Mouse (Mus musculus) limb, embryonic 14.5 days (tissue): ENCODE data around the gene Vmn2r89. TPM values are rescaled to one million over a fixed set of nuclear protein-coding genes. Genes with fewer than 3 reads are reported as not detected.

Source experiments
- ATAC-seq: fragments of 200-750 bp; cut with Nextera tagmentation; 2 replicates; pipeline ENCODE4 v1.8.0; 2017; ENCODE audit warnings: low read depth, moderate number of reproducible peaks, moderate TSS enrichment; ENCODE audit not compliant: low FRiP score
- DNase-seq: peaks from one replicate; pipeline ENCODE4 v3.0.0-alpha.2; 2015; ENCODE audit warnings: low spot score
- H3K27ac ChIP-seq: fragments of 300-500 bp; sonication (generic); replicated peaks from 2 replicates; pipeline ENCODE4 v1.5.1; 2014; ENCODE audit warnings: low read depth, mild to moderate bottlenecking, low read length, moderate library complexity, mixed read lengths
- H3K27me3 ChIP-seq: fragments of 300-500 bp; sonication (generic); 2 replicates; pipeline ENCODE4 v1.6.1; 2014; ENCODE audit warnings: low read length, mixed read lengths; ENCODE audit not compliant: control insufficient read depth, insufficient read depth
- H3K36me3 ChIP-seq: fragments of 300-500 bp; sonication (generic); 2 replicates; pipeline ENCODE4 v1.6.1; 2014; ENCODE audit warnings: mild to moderate bottlenecking, low read length, moderate library complexity, mixed read lengths; ENCODE audit not compliant: control insufficient read depth, insufficient read depth
- H3K4me1 ChIP-seq: fragments of 300-500 bp; sonication (generic); 2 replicates; pipeline ENCODE4 v1.6.1; 2014; ENCODE audit warnings: antibody characterized with exemption, low read length, mixed read lengths; ENCODE audit not compliant: control insufficient read depth, insufficient read depth
- H3K4me2 ChIP-seq: fragments of 300-500 bp; sonication (generic); replicated peaks from 2 replicates; pipeline ENCODE4 v1.6.1; 2014; ENCODE audit warnings: low read depth, mild to moderate bottlenecking, low read length, moderate library complexity; ENCODE audit not compliant: severe bottlenecking
- H3K4me3 ChIP-seq: fragments of 300-500 bp; sonication (generic); replicated peaks from 2 replicates; pipeline ENCODE4 v1.5.1; 2014; ENCODE audit warnings: low read length
- H3K9ac ChIP-seq: fragments of 300-500 bp; sonication (generic); 2 replicates; pipeline ENCODE4 v1.6.1; 2014; ENCODE audit warnings: mild to moderate bottlenecking, low read depth, low read length, moderate library complexity; ENCODE audit not compliant: severe bottlenecking
- H3K9me3 ChIP-seq: fragments of 300-500 bp; sonication (generic); 2 replicates; pipeline ENCODE4 v1.6.1; 2016; ENCODE audit warnings: low read length; ENCODE audit not compliant: control insufficient read depth
- POLR2A ChIP-seq: fragments of 200-500 bp; IDR thresholded peaks from 2 replicates; pipeline ENCODE4 v1.8.0; 2012; ENCODE audit warnings: inconsistent platforms, mild to moderate bottlenecking, moderate library complexity, borderline replicate concordance; ENCODE audit not compliant: insufficient read depth, insufficient read length; ENCODE audit errors: extremely low read depth
- WGBS: fragments of 180-500 bp; shearing (Covaris S2); extraction: QIAGEN DNeasy Blood & Tissue Kit; methylation state at CpG from one replicate; pipeline ENCODE4 v1.1.7; 2014; 5-methylcytosine and 5-hydroxymethylcytosine counted together
- polyA plus RNA-seq, 2 experiments: library from polyadenylated mRNA; depleted of rRNA in 1 of 2; stranded (reverse) in 1 of 2; unstranded in 1 of 2; fragments of >200 nt; fragmentation: Nextera tagmentation in 1 of 2; extraction: Ambion mirVana in 1 of 2; gene quantifications; 2 replicates each; pipeline versions ENCODE4 v1.2.1 to v1.2.3; 2012 to 2014

The Vmn2r89 gene
- polyA plus RNA-seq, 2 experiments = not detected

DNA sequence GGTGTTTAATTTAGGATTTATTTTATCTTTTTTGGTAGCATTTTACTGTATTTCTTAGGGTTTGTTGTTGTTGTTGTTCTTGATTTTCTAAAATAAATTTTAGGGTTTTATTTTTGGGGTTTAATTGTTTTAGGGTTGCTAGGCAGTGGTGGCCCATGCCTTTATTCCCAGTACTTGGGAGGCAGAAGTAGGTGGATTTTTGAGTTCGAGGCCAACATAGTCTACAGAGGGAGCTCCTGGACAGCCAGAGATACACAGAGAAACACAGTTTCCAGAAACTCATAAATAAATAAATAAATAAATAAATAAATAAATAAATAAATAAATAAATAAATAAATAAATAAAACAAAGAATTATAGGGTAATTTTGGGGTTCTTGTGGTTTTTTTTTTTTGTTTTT lies 32.0 kb downstream of the Vmn2r89 start:
- TF ChIP-seq POLR2A = no peak
- H3K4me3 ChIP-seq = no peak overlapping the region
- 87% methylated on average over 1 of the region's 1 CpGs for WGBS

GRCm38 (mm10) chr14:51486111-51486510 lies 34.5 kb downstream of the Vmn2r89 start:
- H3K27me3 ChIP-seq = no peaks in the 10 kb centered on the region
- no peak for ATAC-seq
- no peak overlapping the region for H3K9ac ChIP-seq
- no peak for DNase-seq
- WGBS = 85% methylated on average over 1 of the region's 1 CpGs
- no peak overlapping the region for H3K4me2 ChIP-seq
- no peak overlapping the region for H3K27ac ChIP-seq
- TF ChIP-seq POLR2A = no peak
- H3K36me3 ChIP-seq = no peaks in the 10 kb centered on the region
- no peaks in the 10 kb centered on the region for H3K4me1 ChIP-seq
- no peaks in the 10 kb centered on the region for H3K9me3 ChIP-seq
- H3K4me3 ChIP-seq = no peak overlapping the region

More for the DNA sequence above, 32.0 kb downstream of the Vmn2r89 start:
- no peaks in the 10 kb centered on the region for H3K27me3 ChIP-seq
- ATAC-seq (no peak), DNase-seq (no peak)
- H3K4me2 ChIP-seq = no peak overlapping the region
- H3K9me3 ChIP-seq = no peaks in the 10 kb centered on the region
- no peaks in the 10 kb centered on the region for H3K36me3 ChIP-seq
- no peaks in the 10 kb centered on the region for H3K4me1 ChIP-seq
- H3K27ac ChIP-seq = no peak overlapping the region
- H3K9ac ChIP-seq = no peak overlapping the region

DNA sequence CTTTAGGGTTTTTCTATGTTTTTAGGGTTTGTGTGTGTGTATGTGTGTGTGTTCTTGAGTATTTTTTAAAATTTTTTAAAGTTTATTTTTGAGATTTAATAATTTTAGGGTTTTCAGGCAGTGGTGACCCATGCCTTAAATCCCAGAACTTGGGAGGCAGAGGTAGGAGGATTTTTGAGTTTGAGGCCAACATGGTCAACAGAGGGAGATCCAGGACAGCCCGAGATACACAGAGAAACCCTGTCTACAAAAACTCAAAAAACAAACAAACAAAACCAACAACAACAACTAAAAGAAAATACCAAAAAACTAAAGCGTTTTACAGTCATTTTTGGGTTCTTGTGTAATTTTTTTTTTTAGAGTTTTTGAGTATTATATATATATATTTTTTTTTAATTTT lies 44.1 kb downstream of the Vmn2r89 start:
- no peak overlapping the region for H3K27ac ChIP-seq
- H3K4me2 ChIP-seq = no peak overlapping the region
- no peaks in the 10 kb centered on the region for H3K9me3 ChIP-seq
- H3K9ac ChIP-seq = no peak overlapping the region
- no peak for TF ChIP-seq POLR2A
- H3K36me3 ChIP-seq = no peaks in the 10 kb centered on the region
- 87% methylated on average over 2 of the region's 2 CpGs for WGBS
- DNase-seq (peak; percentile 2), ATAC-seq (no peak)
- no peak overlapping the region for H3K4me3 ChIP-seq
- no peaks in the 10 kb centered on the region for H3K27me3 ChIP-seq
- H3K4me1 ChIP-seq = no peaks in the 10 kb centered on the region

GRCm38 (mm10) chr14:51496955-51497354 lies 45.3 kb downstream of the Vmn2r89 start:
- ATAC-seq = no peak
- no peak overlapping the region for H3K27ac ChIP-seq
- H3K4me2 ChIP-seq = no peak overlapping the region
- H3K4me1 ChIP-seq = no peaks in the 10 kb centered on the region
- no peak overlapping the region for H3K9ac ChIP-seq
- no peaks in the 10 kb centered on the region for H3K36me3 ChIP-seq
- H3K27me3 ChIP-seq = no peaks in the 10 kb centered on the region
- TF ChIP-seq POLR2A = no peak
- no peak for DNase-seq
- 83% methylated on average over 1 of the region's 1 CpGs for WGBS
- H3K9me3 ChIP-seq = no peaks in the 10 kb centered on the region
- H3K4me3 ChIP-seq = no peak overlapping the region

GRCm38 (mm10) chr14:51497958-51498357 lies 46.3 kb downstream of the Vmn2r89 start:
- Histone ChIP-seq H3K4me1 (no peaks in the 10 kb centered on the region), H3K27me3 (no peaks in the 10 kb centered on the region), H3K36me3 (no peaks in the 10 kb centered on the region), H3K9me3 (no peaks in the 10 kb centered on the region), H3K27ac (no peak overlapping the region), H3K4me2 (no peak overlapping the region), H3K4me3 (no peak overlapping the region), H3K9ac (no peak overlapping the region)
- ATAC-seq = no peak
- DNase-seq = no peak
- WGBS = 90% methylated on average over 2 of the region's 2 CpGs
- TF ChIP-seq POLR2A = no peak

GRCm38 (mm10) chr14:51499707-51500275 lies 48.1 kb downstream of the Vmn2r89 start:
- no peak for TF ChIP-seq POLR2A
- no peaks in the 10 kb centered on the region for H3K4me1 ChIP-seq
- H3K9me3 ChIP-seq = no peaks in the 10 kb centered on the region
- no peaks in the 10 kb centered on the region for H3K36me3 ChIP-seq
- no peak overlapping the region for H3K4me2 ChIP-seq
- no peak overlapping the region for H3K9ac ChIP-seq
- WGBS = 68% methylated on average over 2 of the region's 2 CpGs
- H3K4me3 ChIP-seq = no peak overlapping the region
- ATAC-seq (no peak), DNase-seq (no peak)
- no peak overlapping the region for H3K27ac ChIP-seq
- H3K27me3 ChIP-seq = no peaks in the 10 kb centered on the region
